Mouse (Mus musculus) gastrocnemius, adult 8-10 months (tissue): Measurements from ENCODE around the gene Tll2. TPM values are rescaled to one million over a fixed set of nuclear protein-coding genes. Genes with fewer than 3 reads are reported as not detected.
A peak's percentile ranks its signal among the peaks of the same experiment; 100 is the strongest.

ENCODE experiments used
- DNase-seq, 2 experiments: peaks; one replicate each; pipeline ENCODE4 v3.0.0; 2022; ENCODE audit warnings: low spot score in 2 of 2
- total RNA-seq, 4 experiments: library from RNA; stranded (reverse); gene quantifications; 2 replicates each; pipeline ENCODE4 v1.2.4; 2022

Tll2 gene
- total RNA-seq, 4 experiments from 2014 or later, result 0.07 TPM; not detected in 3

GRCm38 (mm10) chr19:41088491-41088890, 118.1 kb downstream of the Tll2 start:
- DNase-seq, result no peak

- no peak for DNase-seq
Observed at GRCm38 (mm10) chr19:41087901-41088300, 118.7 kb downstream of the Tll2 start.

- DNase-seq, result peak; percentile 43
Observed at GRCm38 (mm10) chr19:41086700-41087099, 119.9 kb downstream of the Tll2 start.

GRCm38 (mm10) chr19:41086289-41086688, 120.3 kb downstream of the Tll2 start:
- DNase-seq, result no peak

GRCm38 (mm10) chr19:41083646-41084045, 123.0 kb downstream of the Tll2 start:
- no peak for DNase-seq

- DNase-seq, result no peak
Observed at GRCm38 (mm10) chr19:41081589-41081988, 125.0 kb downstream of the Tll2 start.

GRCm38 (mm10) chr19:41076906-41077305, 129.7 kb downstream of the Tll2 start, which contains the start of gene Opalin:
TSS of gene Opalin (minus strand) at chr19:41077113.
- DNase-seq, result no peak

- no peak for DNase-seq
Observed at GRCm38 (mm10) chr19:41073746-41074455, 132.7 kb downstream of the Tll2 start.

GRCm38 (mm10) chr19:41071500-41071899, 135.1 kb downstream of the Tll2 start:
- peak; percentile 63 to 68 for DNase-seq

GRCm38 (mm10) chr19:41054702-41055101, 151.9 kb downstream of the Tll2 start:
- no peak for DNase-seq

- no peak for DNase-seq
Observed at GRCm38 (mm10) chr19:41053530-41053929, 153.1 kb downstream of the Tll2 start.

GRCm38 (mm10) chr19:41052247-41052646, 154.4 kb downstream of the Tll2 start:
- no peak for DNase-seq

- no peak for DNase-seq
Observed at GRCm38 (mm10) chr19:41051714-41052113, 154.9 kb downstream of the Tll2 start.

- no peak for DNase-seq
Observed at GRCm38 (mm10) chr19:41048187-41048559, 158.5 kb downstream of the Tll2 start.

GRCm38 (mm10) chr19:41047437-41048186, 159.0 kb downstream of the Tll2 start:
- DNase-seq, result no peak

GRCm38 (mm10) chr19:41045091-41045770, 161.4 kb downstream of the Tll2 start:
- no peak for DNase-seq

- DNase-seq, result no peak
Observed at GRCm38 (mm10) chr19:41039110-41039509, 167.5 kb downstream of the Tll2 start.

GRCm38 (mm10) chr19:41035809-41036551, 170.7 kb downstream of the Tll2 start:
- no peak for DNase-seq
